Mouse (Mus musculus) neural tube, embryonic 15.5 days (tissue): ENCODE measurements around the gene Hba-a2. TPM values are rescaled to one million over a fixed set of nuclear protein-coding genes. Genes with fewer than 3 reads are reported as not detected.

ENCODE experiments used
- ATAC-seq: fragments of 200-750 bp; cut with Nextera tagmentation; 2 replicates; pipeline ENCODE4 v1.8.0; 2017; ENCODE audit warnings: mild to moderate bottlenecking, moderate TSS enrichment, moderate library complexity; ENCODE audit not compliant: low FRiP score
- H3K27ac ChIP-seq: fragments of 300-500 bp; sonication (generic); replicated peaks from 2 replicates; pipeline ENCODE4 v1.5.1; 2015; ENCODE audit warnings: mild to moderate bottlenecking, inconsistent platforms
- H3K27me3 ChIP-seq: fragments of 300-500 bp; sonication (generic); replicated peaks from 2 replicates; pipeline ENCODE4 v1.6.1; 2015; ENCODE audit warnings: inconsistent platforms
- H3K36me3 ChIP-seq: fragments of 300-500 bp; sonication (generic); 2 replicates; pipeline ENCODE4 v1.6.1; 2015; ENCODE audit warnings: inconsistent platforms
- H3K4me1 ChIP-seq: fragments of 300-500 bp; sonication (generic); 2 replicates; pipeline ENCODE4 v1.6.1; 2015; ENCODE audit warnings: inconsistent platforms
- H3K4me2 ChIP-seq: fragments of 300-500 bp; sonication (generic); 2 replicates; pipeline ENCODE4 v1.6.1; 2015; ENCODE audit warnings: inconsistent platforms, mild to moderate bottlenecking, moderate library complexity
- H3K4me3 ChIP-seq: fragments of 300-500 bp; sonication (generic); replicated peaks from 2 replicates; pipeline ENCODE4 v1.5.1; 2015; ENCODE audit warnings: mild to moderate bottlenecking, inconsistent platforms
- H3K9ac ChIP-seq: fragments of 300-500 bp; sonication (generic); replicated peaks from 2 replicates; pipeline ENCODE4 v1.6.1; 2015; ENCODE audit warnings: mild to moderate bottlenecking, inconsistent platforms
- H3K9me3 ChIP-seq: fragments of 300-500 bp; sonication (generic); replicated peaks from 2 replicates; pipeline ENCODE4 v1.6.1; 2016; ENCODE audit warnings: inconsistent platforms
- WGBS: fragments of 180-500 bp; shearing (Covaris S2); methylation state at CpG from one replicate; pipeline ENCODE4 v1.1.7; 2015; ENCODE audit warnings: mixed read lengths; 5-methylcytosine and 5-hydroxymethylcytosine counted together
- polyA plus RNA-seq: library from polyadenylated mRNA; unstranded; fragments of >200 nt; fragmentation: Nextera tagmentation; extraction: Ambion mirVana; gene quantifications from 2 replicates; pipeline ENCODE4 v1.2.1, GENCODE M21; 2015

Hba-a2 gene
- polyA plus RNA-seq, 1 experiment from 2014 or later = 6,998 TPM

DNA sequence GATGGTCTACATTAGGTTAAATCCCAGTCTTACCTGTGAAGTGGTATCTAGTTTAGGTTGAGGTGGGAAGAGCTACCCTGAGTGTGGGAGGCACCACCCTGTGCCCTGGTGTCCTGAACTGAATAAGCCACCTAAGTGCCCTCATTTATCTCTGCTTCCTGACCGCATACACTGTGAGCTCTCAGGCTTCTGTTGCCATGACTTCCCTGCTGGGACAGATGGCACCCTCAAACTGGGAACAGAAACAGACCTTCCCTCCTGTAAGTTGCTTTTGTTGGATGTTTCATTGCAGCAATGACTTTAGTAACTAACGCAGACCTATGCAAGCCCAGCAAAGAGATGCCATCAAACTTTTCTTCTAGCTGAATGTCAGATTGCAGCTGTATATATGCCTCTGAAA, 36.9 kb downstream of the Hba-a2 start:
- H3K9ac ChIP-seq = no peak overlapping the region
- no peak overlapping the region for H3K27ac ChIP-seq

DNA sequence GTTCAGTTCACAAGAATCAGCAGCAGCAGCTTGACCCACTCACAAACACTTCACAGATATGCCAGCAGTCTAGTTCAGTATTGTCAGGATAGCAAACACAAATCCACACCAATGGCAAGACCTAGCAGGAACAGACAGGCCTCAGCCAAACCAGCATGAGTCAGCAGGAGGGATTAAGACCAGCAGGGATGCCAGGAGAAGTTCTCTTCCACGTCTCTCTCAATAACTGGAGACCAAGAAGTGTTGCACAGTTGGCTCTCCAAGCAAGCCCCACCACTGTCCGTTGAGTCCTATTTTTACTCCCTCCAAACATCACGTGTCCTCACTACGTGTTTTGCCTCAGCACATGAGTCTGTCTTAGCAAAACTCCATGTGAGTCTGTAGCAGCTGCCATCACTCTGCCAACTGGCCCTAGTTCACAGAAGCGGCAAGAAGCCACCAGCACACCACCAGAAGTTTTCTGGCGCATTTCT, 40.2 kb downstream of the Hba-a2 start:
- H3K4me1 ChIP-seq = 0 out of 2 replicates have a peak, but pooled peaks cover 3% of the 10 kb centered on the region
- H3K4me2 ChIP-seq = no peak overlapping the region
- WGBS = 86% methylated on average over 6 of the region's 6 CpGs
- no peak overlapping the region for H3K27ac ChIP-seq
- ATAC-seq = no peak
- no peaks in the 10 kb centered on the region for H3K27me3 ChIP-seq
- H3K9me3 ChIP-seq = no peaks in the 10 kb centered on the region
- no peaks in the 10 kb centered on the region for H3K36me3 ChIP-seq
- no peak overlapping the region for H3K9ac ChIP-seq
- no peak overlapping the region for H3K4me3 ChIP-seq

More for the DNA sequence above, 36.9 kb downstream of the Hba-a2 start:
- Histone ChIP-seq H3K36me3 (no peaks in the 10 kb centered on the region), H3K4me3 (no peak overlapping the region), H3K4me2 (no peak overlapping the region), H3K9me3 (no peaks in the 10 kb centered on the region), H3K4me1 (peaks cover 14% of the 10 kb centered on the region), H3K27me3 (no peaks in the 10 kb centered on the region)
- no peak for ATAC-seq
- WGBS = 63% methylated on average over 2 of the region's 2 CpGs

DNA sequence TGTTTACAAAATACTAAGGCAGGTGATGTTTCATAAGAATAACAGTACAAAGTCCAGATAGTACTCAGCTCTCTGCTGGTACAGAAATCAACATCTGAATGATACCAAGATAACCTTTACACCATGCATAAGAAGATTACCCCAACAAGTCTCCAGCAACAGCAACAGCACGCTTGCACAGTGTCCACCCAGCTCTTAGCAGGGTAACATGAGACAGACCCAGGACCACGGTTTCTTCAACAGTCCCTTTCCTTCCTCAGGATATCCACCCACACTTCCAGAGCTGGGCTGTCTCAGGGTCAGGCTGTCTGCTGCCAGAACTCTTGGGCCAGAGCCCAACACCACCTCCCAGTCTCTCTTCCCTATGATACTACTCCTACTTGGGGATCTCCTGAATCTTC, 42.8 kb downstream of the Hba-a2 start:
- WGBS = 75% methylated on average over 2 of the region's 2 CpGs
- Histone ChIP-seq H3K9ac (no peak overlapping the region), H3K36me3 (no peaks in the 10 kb centered on the region), H3K27ac (no peak overlapping the region), H3K27me3 (no peaks in the 10 kb centered on the region), H3K9me3 (no peaks in the 10 kb centered on the region), H3K4me1 (no peaks in the 10 kb centered on the region), H3K4me2 (no peak overlapping the region), H3K4me3 (no peak overlapping the region)
- no peak for ATAC-seq

DNA sequence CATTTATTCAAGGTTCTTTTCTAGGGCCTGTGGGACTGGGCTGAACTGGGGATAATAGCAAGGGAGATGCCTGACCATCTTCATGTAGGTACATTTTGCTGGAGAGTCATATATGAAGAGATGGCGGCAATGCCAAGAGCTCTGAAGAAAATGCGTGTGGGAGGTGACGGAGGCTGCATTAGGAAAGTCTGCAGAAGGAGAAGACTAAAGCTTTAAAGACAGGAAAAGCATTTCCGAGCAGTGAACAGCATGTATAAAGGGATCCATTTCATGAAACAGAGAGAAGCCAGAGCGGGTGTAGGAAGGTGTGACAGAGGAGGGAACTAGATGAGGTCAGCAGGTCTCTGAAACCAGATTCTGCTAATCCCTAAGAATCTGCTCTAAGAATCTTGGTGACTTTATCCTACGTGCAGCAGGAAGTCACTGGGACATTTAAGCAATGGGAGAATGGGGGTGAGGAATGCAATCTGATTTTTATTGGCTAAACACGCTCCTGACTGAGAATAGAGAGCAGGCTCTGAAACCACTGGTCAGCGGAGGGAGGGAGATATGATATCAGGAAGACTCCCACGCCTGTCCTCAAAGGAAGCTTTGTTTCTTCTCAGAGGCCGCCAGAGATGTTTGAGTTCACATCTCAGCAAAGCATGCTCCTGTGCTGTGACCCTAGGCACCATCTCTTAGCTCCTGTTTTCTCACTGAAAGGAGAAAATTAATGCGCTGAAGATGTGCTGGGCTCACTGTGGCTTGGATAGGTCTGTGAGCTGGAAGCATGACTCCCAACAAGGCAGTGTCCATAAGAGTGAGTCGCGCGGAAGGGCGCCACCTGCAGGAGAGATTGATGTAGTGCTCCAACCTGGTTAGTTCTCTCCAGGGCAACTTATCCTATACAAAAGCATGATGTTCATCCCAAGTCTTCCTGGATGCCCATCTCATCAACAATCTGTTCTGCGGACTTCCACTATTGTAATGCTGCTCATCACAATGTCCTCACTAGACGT, 44.5 kb downstream of the Hba-a2 start:
- Histone ChIP-seq H3K27ac (no peak overlapping the region), H3K4me1 (no peaks in the 10 kb centered on the region), H3K9ac (no peak overlapping the region), H3K4me2 (no peak overlapping the region), H3K36me3 (no peaks in the 10 kb centered on the region), H3K9me3 (no peaks in the 10 kb centered on the region), H3K4me3 (no peak overlapping the region), H3K27me3 (no peaks in the 10 kb centered on the region)
- WGBS = 50% methylated on average over 17 of the region's 17 CpGs
- ATAC-seq = no peak

DNA sequence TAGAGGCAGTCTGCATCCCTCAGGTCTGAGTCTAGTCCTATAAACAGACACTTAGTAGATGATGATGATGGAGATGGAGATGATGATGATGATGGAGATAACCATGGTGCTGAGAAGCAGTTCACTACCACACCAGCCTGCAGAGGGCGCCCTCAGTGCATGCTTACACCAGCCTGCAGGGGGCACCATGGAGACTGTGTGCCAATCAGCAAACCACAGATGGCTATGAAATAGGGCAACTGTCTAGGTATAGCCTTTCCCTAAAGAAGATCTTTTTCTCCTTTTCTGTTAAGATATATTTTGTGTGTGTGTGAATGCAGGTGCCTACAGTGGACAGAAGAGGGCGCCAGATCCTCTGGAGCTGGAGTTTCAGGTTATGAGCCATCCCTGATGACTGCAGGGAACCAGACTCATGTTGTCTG, 46.5 kb downstream of the Hba-a2 start:
- H3K4me3 ChIP-seq = no peak overlapping the region
- WGBS = 9% methylated on average over 2 of the region's 2 CpGs
- H3K27me3 ChIP-seq = no peaks in the 10 kb centered on the region
- H3K4me2 ChIP-seq = no peak overlapping the region
- H3K27ac ChIP-seq = no peak overlapping the region
- H3K9me3 ChIP-seq = no peaks in the 10 kb centered on the region
- H3K9ac ChIP-seq = no peak overlapping the region
- no peak for ATAC-seq
- H3K4me1 ChIP-seq = peaks cover 11% of the 10 kb centered on the region
- H3K36me3 ChIP-seq = no peaks in the 10 kb centered on the region

DNA sequence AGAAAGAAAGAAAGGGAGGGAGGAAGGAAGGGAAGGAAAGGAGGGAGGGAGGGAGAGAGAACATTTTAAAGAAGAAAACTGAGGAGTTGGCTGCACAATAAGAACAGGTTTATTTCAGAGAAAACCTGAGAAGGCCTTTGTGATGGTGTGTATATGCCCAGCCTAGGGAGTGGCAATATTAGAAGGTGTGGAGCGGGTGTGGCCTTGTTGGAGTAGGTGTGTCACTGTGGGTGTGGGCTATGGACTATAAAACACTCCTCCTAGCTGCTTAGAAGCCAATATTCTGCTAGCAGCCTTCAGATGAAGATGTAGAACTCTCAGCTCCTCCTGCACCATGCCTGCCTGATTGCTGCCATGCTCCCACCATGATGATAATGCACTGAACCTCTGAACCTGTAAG, 47.1 kb downstream of the Hba-a2 start:
- no peak for ATAC-seq

DNA sequence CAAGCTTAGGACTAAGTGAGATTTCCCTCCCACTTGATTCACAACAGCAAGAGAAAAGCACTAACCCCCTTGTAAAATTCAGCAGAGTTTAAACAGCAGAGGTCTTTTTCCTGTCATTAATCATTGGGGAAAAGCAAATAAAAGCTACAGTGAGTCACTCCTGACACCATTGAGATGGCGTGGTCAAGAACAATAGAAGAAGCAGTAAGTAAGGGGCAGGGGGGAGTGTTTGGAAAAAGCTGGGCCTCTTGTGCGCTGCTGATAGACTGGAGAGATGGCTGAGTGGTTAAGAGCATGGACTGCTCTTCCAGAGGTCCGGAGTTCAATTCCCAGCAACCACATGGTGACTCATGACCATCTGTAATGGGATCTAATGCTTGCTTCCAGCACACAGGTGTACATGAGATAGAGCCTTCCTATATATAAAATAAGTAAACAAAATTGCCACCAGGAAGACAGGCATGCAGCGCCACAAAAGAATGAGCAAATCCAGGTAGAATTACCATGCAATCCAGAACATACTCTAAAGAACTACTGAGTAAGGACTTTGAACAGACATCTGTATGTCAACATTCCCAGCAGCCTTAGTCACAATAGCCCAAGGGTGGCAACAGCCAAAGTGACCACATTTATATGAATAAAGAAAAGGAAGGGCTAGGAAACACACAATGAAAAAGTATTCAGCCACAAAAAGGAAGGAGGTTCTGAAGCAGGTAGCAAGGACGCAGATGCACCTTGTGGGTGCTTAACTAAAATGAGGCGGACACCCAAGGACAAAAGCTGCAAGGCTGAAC, 49.4 kb downstream of the Hba-a2 start:
- Histone ChIP-seq H3K27me3 (no peaks in the 10 kb centered on the region), H3K36me3 (0 out of 2 replicates have a peak, but pooled peaks cover 2% of the 10 kb centered on the region), H3K4me2 (no peak overlapping the region), H3K4me1 (peaks cover 39% of the 10 kb centered on the region), H3K9ac (no peak overlapping the region), H3K9me3 (no peaks in the 10 kb centered on the region), H3K4me3 (no peak overlapping the region), H3K27ac (no peak overlapping the region)
- ATAC-seq = no peak
- 56% methylated on average over 6 of the region's 6 CpGs for WGBS

More for the DNA sequence above, 47.1 kb downstream of the Hba-a2 start:
- H3K27me3 ChIP-seq = no peaks in the 10 kb centered on the region
- H3K36me3 ChIP-seq = no peaks in the 10 kb centered on the region
- 100% methylated on average over 1 of the region's 1 CpGs for WGBS
- no peak overlapping the region for H3K9ac ChIP-seq
- no peak overlapping the region for H3K4me3 ChIP-seq
- no peak overlapping the region for H3K27ac ChIP-seq
- H3K4me2 ChIP-seq = no peak overlapping the region
- no peaks in the 10 kb centered on the region for H3K9me3 ChIP-seq
- H3K4me1 ChIP-seq = peaks cover 15% of the 10 kb centered on the region

Other genes starting within 250 kb of the Hba-a2 start
- 1.5 TPM in 1 of 2 replicates, not detected in the other for gene Il9r, start 96.2 kb upstream of the Hba-a2 start, polyA plus RNA-seq
- gene Snrnp25, start 91.1 kb upstream of the Hba-a2 start, polyA plus RNA-seq = 45.6 and 54.3 TPM in 2 replicates
- gene Rhbdf1, start 74.2 kb upstream of the Hba-a2 start, polyA plus RNA-seq = 23.8 and 28.4 TPM in 2 replicates
- gene Mpg, start 70.0 kb upstream of the Hba-a2 start, polyA plus RNA-seq = 33.9 and 37.8 TPM in 2 replicates
- gene Nprl3, start 28.8 kb upstream of the Hba-a2 start, polyA plus RNA-seq = 38.8 and 42.5 TPM in 2 replicates
- gene Hba-x, start 20.1 kb upstream of the Hba-a2 start, polyA plus RNA-seq = 33.0 and 50.2 TPM in 2 replicates
- gene Hba-a1, start 13.0 kb upstream of the Hba-a2 start, polyA plus RNA-seq = 2,622 and 3,044 TPM in 2 replicates
- gene Hbq1b, start 9.5 kb upstream of the Hba-a2 start, polyA plus RNA-seq = 0.93 and 1.1 TPM in 2 replicates
- 0.79 and 1.5 TPM in 2 replicates for gene Hbq1a, start 3.6 kb downstream of the Hba-a2 start, polyA plus RNA-seq
- gene Sh3pxd2b, start 51.3 kb downstream of the Hba-a2 start, polyA plus RNA-seq = 17.2 and 17.8 TPM in 2 replicates
- 34.9 and 38.5 TPM in 2 replicates for gene Ubtd2, start 158.9 kb downstream of the Hba-a2 start, polyA plus RNA-seq
- gene Efcab9, start 235.6 kb downstream of the Hba-a2 start, polyA plus RNA-seq = 0.63 TPM in 1 of 2 replicates, not detected in the other
- 2.3 and 3.9 TPM in 2 replicates for gene Stk10, start 236.8 kb downstream of the Hba-a2 start, polyA plus RNA-seq